Mouse (Mus musculus): ENCODE data around the gene Agap3. TPM values are rescaled to one million over a fixed set of nuclear protein-coding genes. Genes with fewer than 3 reads are reported as not detected.

The Agap3 gene
- polyA plus RNA-seq, 1 experiment from 2014 or later: 5.0 TPM

- H3K9me3 ChIP-seq (replicated peaks; ENCODE audit: control insufficient read depth, low read length): no peaks in the 10 kb centered on the region
- WGBS (ENCODE audit: insufficient replicate concordance): under 1% methylated on average over 55 of the region's 60 CpGs
- peaks cover 36% of the 10 kb centered on the region for H3K4me1 ChIP-seq (ENCODE audit: control insufficient read depth, low read depth, low read length)
- H3K4me2 ChIP-seq (ENCODE audit: low read depth, low read length): peak within 1 kb of the TSS; percentile 96
- peak within 1 kb of the TSS; percentile 94 for H3K4me3 ChIP-seq (ENCODE audit: low read depth, low read length)
- ATAC-seq (ENCODE audit: low read depth): peak; percentile 84
- no peaks in the 10 kb centered on the region for H3K27me3 ChIP-seq (ENCODE audit: control insufficient read depth, insufficient read depth, low read depth, low read length)
- H3K9ac ChIP-seq (ENCODE audit: low read depth, low read length): peak within 1 kb of the TSS; percentile 92
- peak within 1 kb of the TSS; percentile 89 for H3K27ac ChIP-seq (ENCODE audit: low read length)
- H3K36me3 ChIP-seq (ENCODE audit: control insufficient read depth, insufficient read depth): peaks cover 9% of the 10 kb centered on the region
Measured at GRCm38 (mm10) chr5:24444746-24445427, 7.1 kb upstream of the Agap3 start, which contains the start of gene Fastk. Gene Fastk (minus strand): TSS chr5:24445287.

- ATAC-seq (ENCODE audit: low read depth): no peak
- H3K4me1 ChIP-seq (ENCODE audit: control insufficient read depth, low read depth, low read length): peaks cover 36% of the 10 kb centered on the region
- H3K36me3 ChIP-seq (ENCODE audit: control insufficient read depth, insufficient read depth): peaks cover 5% of the 10 kb centered on the region
- 57% methylated on average over 20 of the region's 20 CpGs for WGBS (ENCODE audit: insufficient replicate concordance)
- H3K4me2 ChIP-seq (ENCODE audit: low read depth, low read length): peak overlapping the region; percentile 96
- H3K4me3 ChIP-seq (ENCODE audit: low read depth, low read length): peak overlapping the region; percentile 94
- H3K9ac ChIP-seq (ENCODE audit: low read depth, low read length): peak overlapping the region; percentile 92
- H3K27me3 ChIP-seq (ENCODE audit: control insufficient read depth, insufficient read depth, low read depth, low read length): no peaks in the 10 kb centered on the region
- H3K9me3 ChIP-seq (replicated peaks; ENCODE audit: control insufficient read depth, low read length): no peaks in the 10 kb centered on the region
- peak overlapping the region; percentile 89 for H3K27ac ChIP-seq (ENCODE audit: low read length)
Measured at GRCm38 (mm10) chr5:24445428-24446080, 6.4 kb upstream of the Agap3 start.

- H3K9me3 ChIP-seq (replicated peaks; ENCODE audit: control insufficient read depth, low read length): no peaks in the 10 kb centered on the region
- H3K27me3 ChIP-seq (ENCODE audit: control insufficient read depth, insufficient read depth, low read depth, low read length): no peaks in the 10 kb centered on the region
- H3K27ac ChIP-seq (ENCODE audit: low read length): no peak overlapping the region
- no peak for ATAC-seq (ENCODE audit: low read depth)
- 90% methylated on average over 7 of the region's 7 CpGs for WGBS (ENCODE audit: insufficient replicate concordance)
- H3K9ac ChIP-seq (ENCODE audit: low read depth, low read length): no peak overlapping the region
- peaks cover 44% of the 10 kb centered on the region for H3K4me1 ChIP-seq (ENCODE audit: control insufficient read depth, low read depth, low read length)
- H3K36me3 ChIP-seq (ENCODE audit: control insufficient read depth, insufficient read depth): no peaks in the 10 kb centered on the region
- no peak overlapping the region for H3K4me2 ChIP-seq (ENCODE audit: low read depth, low read length)
- H3K4me3 ChIP-seq (ENCODE audit: low read depth, low read length): no peak overlapping the region
Measured at GRCm38 (mm10) chr5:24446630-24447029, 5.3 kb upstream of the Agap3 start.

- H3K9ac ChIP-seq (ENCODE audit: low read depth, low read length): peak within 1 kb of the TSS; percentile 71
Measured at GRCm38 (mm10) chr5:24447624-24448298, 4.2 kb upstream of the Agap3 start, which contains the start of gene Tmub1. Gene Tmub1 (minus strand): TSS chr5:24447854.

GRCm38 (mm10) chr5:24451264-24452029 is 530 bp upstream of the Agap3 start:
- WGBS (ENCODE audit: insufficient replicate concordance): 2% methylated on average over 48 of the region's 66 CpGs
- Histone ChIP-seq H3K27me3 (ENCODE audit: control insufficient read depth, insufficient read depth, low read depth, low read length) (no peaks in the 10 kb centered on the region), H3K4me2 (ENCODE audit: low read depth, low read length) (peak overlapping the region; percentile 99), H3K9ac (ENCODE audit: low read depth, low read length) (peak overlapping the region; percentile 84), H3K36me3 (ENCODE audit: control insufficient read depth, insufficient read depth) (no peaks in the 10 kb centered on the region), H3K4me3 (ENCODE audit: low read depth, low read length) (peak overlapping the region; percentile 82), H3K9me3 (replicated peaks; ENCODE audit: control insufficient read depth, low read length) (no peaks in the 10 kb centered on the region), H3K27ac (ENCODE audit: low read length) (peak overlapping the region; percentile 95), H3K4me1 (ENCODE audit: control insufficient read depth, low read depth, low read length) (peaks cover 46% of the 10 kb centered on the region)
- peak; percentile 77 for ATAC-seq (ENCODE audit: low read depth)

More at GRCm38 (mm10) chr5:24447624-24448298, 4.2 kb upstream of the Agap3 start, which contains the start of gene Tmub1:
- peak within 1 kb of the TSS; percentile 74 for H3K4me3 ChIP-seq (ENCODE audit: low read depth, low read length)
- WGBS (ENCODE audit: insufficient replicate concordance): 2% methylated on average over 34 of the region's 34 CpGs
- no peaks in the 10 kb centered on the region for H3K27me3 ChIP-seq (ENCODE audit: control insufficient read depth, insufficient read depth, low read depth, low read length)
- H3K36me3 ChIP-seq (ENCODE audit: control insufficient read depth, insufficient read depth): no peaks in the 10 kb centered on the region
- H3K4me1 ChIP-seq (ENCODE audit: control insufficient read depth, low read depth, low read length): peaks cover 48% of the 10 kb centered on the region
- no peaks in the 10 kb centered on the region for H3K9me3 ChIP-seq (replicated peaks; ENCODE audit: control insufficient read depth, low read length)
- peak within 1 kb of the TSS; percentile 71 for H3K27ac ChIP-seq (ENCODE audit: low read length)
- peak; percentile 61 for ATAC-seq (ENCODE audit: low read depth)
- H3K4me2 ChIP-seq (ENCODE audit: low read depth, low read length): peak within 1 kb of the TSS; percentile 90

DNA sequence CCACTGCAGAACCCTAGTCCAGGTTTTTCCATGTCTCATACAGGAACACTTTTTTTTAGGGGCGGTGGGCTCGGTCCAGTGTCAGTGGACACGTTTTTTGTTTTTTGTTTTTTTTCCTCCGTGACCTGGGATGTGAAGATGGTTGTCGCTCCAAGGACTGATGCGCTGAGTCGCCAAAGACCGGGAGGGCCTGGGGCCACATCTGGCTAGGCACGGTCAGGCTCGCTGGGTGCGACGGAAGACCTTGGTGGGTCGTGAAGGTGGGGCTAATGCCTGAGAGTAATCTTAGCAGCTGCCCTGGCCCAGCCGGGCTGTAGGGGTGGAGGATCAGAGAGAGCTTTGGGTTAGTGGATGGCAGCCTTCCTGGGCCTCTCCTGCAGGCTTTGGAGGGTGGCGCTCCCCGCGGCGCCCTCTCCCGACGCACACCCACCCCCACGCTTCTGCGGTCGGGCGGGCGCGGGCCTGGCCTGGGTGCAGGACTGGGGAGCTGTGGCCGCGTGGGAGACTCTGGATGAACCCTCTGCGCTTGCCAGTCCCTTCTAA is 785 bp downstream of the Agap3 start:
- H3K9me3 ChIP-seq (replicated peaks; ENCODE audit: control insufficient read depth, low read length): no peaks in the 10 kb centered on the region
- no peaks in the 10 kb centered on the region for H3K27me3 ChIP-seq (ENCODE audit: control insufficient read depth, insufficient read depth, low read depth, low read length)
- H3K27ac ChIP-seq (ENCODE audit: low read length): peak overlapping the region; percentile 95
- peak; percentile 3; the same call in 1 of the 2 replicates for ATAC-seq (ENCODE audit: low read depth)
- H3K4me2 ChIP-seq (ENCODE audit: low read depth, low read length): peak overlapping the region; percentile 99
- under 1% methylated on average over 29 of the region's 29 CpGs for WGBS (ENCODE audit: insufficient replicate concordance)
- H3K4me1 ChIP-seq (ENCODE audit: control insufficient read depth, low read depth, low read length): peaks cover 38% of the 10 kb centered on the region
- peak overlapping the region; percentile 84 for H3K9ac ChIP-seq (ENCODE audit: low read depth, low read length)
- H3K36me3 ChIP-seq (ENCODE audit: control insufficient read depth, insufficient read depth): no peaks in the 10 kb centered on the region
- peak overlapping the region; percentile 82 for H3K4me3 ChIP-seq (ENCODE audit: low read depth, low read length)

- H3K4me1 ChIP-seq (ENCODE audit: control insufficient read depth, low read depth, low read length): peaks cover 34% of the 10 kb centered on the region
- no peaks in the 10 kb centered on the region for H3K9me3 ChIP-seq (replicated peaks; ENCODE audit: control insufficient read depth, low read length)
- peak overlapping the region; percentile 99 for H3K4me2 ChIP-seq (ENCODE audit: low read depth, low read length)
- H3K9ac ChIP-seq (ENCODE audit: low read depth, low read length): peak overlapping the region; percentile 84
- H3K27me3 ChIP-seq (ENCODE audit: control insufficient read depth, insufficient read depth, low read depth, low read length): no peaks in the 10 kb centered on the region
- H3K36me3 ChIP-seq (ENCODE audit: control insufficient read depth, insufficient read depth): no peaks in the 10 kb centered on the region; the same call in 1 of the 2 replicates
- 36% methylated on average over 5 of the region's 5 CpGs for WGBS (ENCODE audit: insufficient replicate concordance)
- no peak for ATAC-seq (ENCODE audit: low read depth)
- H3K4me3 ChIP-seq (ENCODE audit: low read depth, low read length): peak overlapping the region; percentile 82
- H3K27ac ChIP-seq (ENCODE audit: low read length): peak overlapping the region; percentile 7; the same call in 1 of the 2 replicates
Measured at GRCm38 (mm10) chr5:24453283-24453984, 1.5 kb downstream of the Agap3 start.

DNA sequence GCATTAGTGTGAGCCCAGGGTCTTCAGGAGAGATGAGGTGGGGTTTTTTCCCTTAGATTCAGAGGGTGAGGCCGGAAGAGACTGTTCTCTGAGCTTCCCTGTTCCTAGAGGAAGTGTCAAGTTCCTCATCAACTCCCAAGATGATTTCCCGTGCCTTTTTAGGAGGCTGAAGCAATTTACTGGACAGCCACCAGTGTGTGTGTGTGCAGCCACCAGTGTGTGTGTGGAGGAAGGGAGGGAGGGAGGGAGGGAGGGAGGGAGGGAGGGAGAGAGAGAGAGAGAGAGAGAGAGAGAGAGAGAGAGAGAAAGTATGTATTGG is 2.0 kb downstream of the Agap3 start:
- no peaks in the 10 kb centered on the region for H3K9me3 ChIP-seq (replicated peaks; ENCODE audit: control insufficient read depth, low read length)
- no peak for ATAC-seq (ENCODE audit: low read depth)
- H3K27me3 ChIP-seq (ENCODE audit: control insufficient read depth, insufficient read depth, low read depth, low read length): no peaks in the 10 kb centered on the region
- peak overlapping the region; percentile 82; the same call in 1 of the 2 replicates for H3K4me3 ChIP-seq (ENCODE audit: low read depth, low read length)
- WGBS (ENCODE audit: insufficient replicate concordance): 40% methylated on average over 2 of the region's 2 CpGs
- H3K4me2 ChIP-seq (ENCODE audit: low read depth, low read length): peak overlapping the region; percentile 99; the same call in 1 of the 2 replicates
- H3K36me3 ChIP-seq (ENCODE audit: control insufficient read depth, insufficient read depth): no peaks in the 10 kb centered on the region; the same call in 1 of the 2 replicates
- H3K27ac ChIP-seq (ENCODE audit: low read length): no peak overlapping the region
- no peak overlapping the region; the same call in 1 of the 2 replicates for H3K9ac ChIP-seq (ENCODE audit: low read depth, low read length)
- peaks cover 34% of the 10 kb centered on the region for H3K4me1 ChIP-seq (ENCODE audit: control insufficient read depth, low read depth, low read length)
